Mouse (Mus musculus): ENCODE measurements around the gene Tagln2. TPM values are rescaled to one million over a fixed set of nuclear protein-coding genes. Genes with fewer than 3 reads are reported as not detected.

Gene Tagln2
- polyA plus RNA-seq, 1 experiment: 153 TPM

DNA sequence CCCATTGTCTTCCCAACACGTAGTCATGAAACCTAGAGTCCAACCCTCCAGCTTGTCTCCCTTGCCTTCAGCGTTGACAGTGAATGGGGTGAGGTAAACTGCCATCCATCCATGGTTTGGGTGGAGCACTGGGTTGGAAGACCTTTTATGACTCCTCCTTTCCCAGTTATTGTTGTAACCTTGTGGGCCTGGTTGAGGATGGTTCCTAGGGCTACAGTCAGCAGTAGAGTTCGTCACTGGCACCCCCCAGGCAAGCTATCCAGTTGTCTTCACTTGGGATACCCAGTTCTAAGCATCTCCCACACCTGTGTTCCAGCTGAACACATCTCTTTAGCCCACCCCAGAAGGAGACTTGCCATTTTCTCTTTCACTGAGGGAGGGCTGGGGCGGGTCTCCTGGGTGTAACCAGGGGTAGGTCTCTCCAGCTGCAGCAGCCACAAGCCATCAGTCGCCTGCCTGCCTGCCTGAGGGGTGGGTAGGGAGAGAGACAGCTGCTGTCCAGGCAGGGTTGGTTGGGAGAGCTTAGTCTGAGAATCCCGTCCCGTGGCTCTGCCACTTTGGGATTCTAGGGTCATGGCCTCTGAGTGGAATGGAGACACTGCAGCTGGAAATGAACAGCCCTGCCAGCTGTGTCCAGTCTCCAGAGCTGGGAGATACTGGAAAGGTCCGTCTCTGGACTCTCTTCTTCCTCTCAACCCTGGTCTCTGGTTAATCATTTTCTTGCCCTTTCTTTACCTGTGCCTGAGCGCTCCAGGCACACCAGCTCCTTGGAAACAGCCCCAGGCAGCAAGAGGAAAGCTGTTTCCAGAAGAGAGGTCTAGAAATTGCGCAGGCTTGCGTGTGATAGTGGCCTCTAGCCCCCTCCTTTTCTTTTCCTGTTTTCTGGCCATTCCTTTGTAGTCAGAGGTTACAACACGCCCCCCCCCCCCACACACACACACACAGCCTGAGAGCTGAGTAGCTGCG lies 2.6 kb downstream of the Tagln2 start:
- whole genome bisulfite sequencing: 15% methylated on average over 13 of the region's 13 CpGs
- H3K27ac ChIP-seq (ENCODE audit: control insufficient read depth, insufficient read depth, low read depth, low read length, poor library complexity): peak overlapping the region; percentile 73
- TF ChIP-seq CTCF (IDR thresholded peaks at IDR 0.05; ENCODE audit: control insufficient read depth, insufficient read depth, low read length) (no peak), POLR2A (IDR thresholded peaks at IDR 0.05; ENCODE audit: borderline replicate concordance, control insufficient read depth, low read depth, low read length) (peak; percentile 46; the same call in 1 of the 2 replicates)
- H3K4me1 ChIP-seq (ENCODE audit: control insufficient read depth, insufficient read depth, low read length): peaks cover 4% of the 10 kb centered on the region; the same call in 1 of the 2 replicates
- H3K4me3 ChIP-seq (replicated peaks; ENCODE audit: control insufficient read depth, low read depth, low read length): peak overlapping the region; percentile 60

DNA sequence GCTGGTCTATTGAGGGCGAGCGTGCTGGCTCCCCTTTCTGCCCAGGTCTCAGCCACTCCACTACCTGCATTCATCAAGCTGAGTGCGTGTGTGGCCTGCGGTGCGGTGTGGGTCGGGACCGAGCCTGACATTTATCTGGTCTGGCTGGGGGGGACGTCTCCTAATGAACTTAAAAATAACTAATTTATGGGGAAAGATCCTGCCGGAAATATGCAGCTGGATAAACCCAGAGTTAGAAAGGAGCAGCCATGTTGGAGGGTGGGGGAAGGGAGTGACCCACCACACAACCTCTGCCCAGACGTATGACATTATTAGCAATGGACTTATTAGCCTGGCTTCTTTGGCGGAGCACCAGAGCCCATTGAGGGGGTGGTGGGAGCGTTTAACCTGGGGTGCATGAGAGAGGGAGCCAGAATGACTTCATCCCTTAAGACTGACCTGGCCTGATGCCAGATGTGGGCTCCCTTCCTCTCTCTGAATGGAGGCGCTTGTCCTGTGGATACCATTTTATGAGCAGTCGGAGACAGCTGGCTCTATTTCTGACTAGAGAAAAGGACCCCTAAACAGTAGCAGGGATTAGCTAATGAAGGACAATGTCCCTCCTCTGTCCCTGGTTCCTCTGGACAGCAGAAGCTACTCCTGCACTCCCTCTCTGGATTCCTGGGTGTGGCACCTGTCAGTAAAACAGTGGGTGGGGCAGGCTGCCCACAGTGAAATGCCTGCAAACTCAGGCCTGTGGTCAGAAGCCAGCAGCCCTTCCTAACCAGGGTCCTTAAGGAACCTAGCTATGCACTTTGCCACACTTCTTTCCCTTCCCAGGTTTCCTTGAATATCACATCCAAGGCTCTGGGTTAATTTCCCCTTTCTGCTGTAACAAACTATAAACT lies 3.5 kb downstream of the Tagln2 start:
- Histone ChIP-seq H3K27ac (ENCODE audit: control insufficient read depth, insufficient read depth, low read depth, low read length, poor library complexity) (peak overlapping the region; percentile 42), H3K4me1 (ENCODE audit: control insufficient read depth, insufficient read depth, low read length) (peaks cover 4% of the 10 kb centered on the region; the same call in 1 of the 2 replicates), H3K4me3 (replicated peaks; ENCODE audit: control insufficient read depth, low read depth, low read length) (peak overlapping the region; percentile 39)
- no peak for TF ChIP-seq CTCF (IDR thresholded peaks at IDR 0.05; ENCODE audit: control insufficient read depth, insufficient read depth, low read length)
- 0 out of 2 replicates have a peak, but pooled peaks have one; percentile 20 for TF ChIP-seq POLR2A (IDR thresholded peaks at IDR 0.05; ENCODE audit: borderline replicate concordance, control insufficient read depth, low read depth, low read length)
- WGBS: 34% methylated on average over 14 of the region's 14 CpGs

GRCm38 (mm10) chr1:172504756-172505155 lies 4.9 kb downstream of the Tagln2 start:
- Histone ChIP-seq H3K4me1 (ENCODE audit: control insufficient read depth, insufficient read depth, low read length) (peaks cover 4% of the 10 kb centered on the region; the same call in 1 of the 2 replicates), H3K27ac (ENCODE audit: control insufficient read depth, insufficient read depth, low read depth, low read length, poor library complexity) (no peak overlapping the region), H3K4me3 (replicated peaks; ENCODE audit: control insufficient read depth, low read depth, low read length) (no peak overlapping the region)
- TF ChIP-seq CTCF (IDR thresholded peaks at IDR 0.05; ENCODE audit: control insufficient read depth, insufficient read depth, low read length) (no peak), POLR2A (IDR thresholded peaks at IDR 0.05; ENCODE audit: borderline replicate concordance, control insufficient read depth, low read depth, low read length) (no peak)
- WGBS: 63% methylated on average over 8 of the region's 8 CpGs

DNA sequence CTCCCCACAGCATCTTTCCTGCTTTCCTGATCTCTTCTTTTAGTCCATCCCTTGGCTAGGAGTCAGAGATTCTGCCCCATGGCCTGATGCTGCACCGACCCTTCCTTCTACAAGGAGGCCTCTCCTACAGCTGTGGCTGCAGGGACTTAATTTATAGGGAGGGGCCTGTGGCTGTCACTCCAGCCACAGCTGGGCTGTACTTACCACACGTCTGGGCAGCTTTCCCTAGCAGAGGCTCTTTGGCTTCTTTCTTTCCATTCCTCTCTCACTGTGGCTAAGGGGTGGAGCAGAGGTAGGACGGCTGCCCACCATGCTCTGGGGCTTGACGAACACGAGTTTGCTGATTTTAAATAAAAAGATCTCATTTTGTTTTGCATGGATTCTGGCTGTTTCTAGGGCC lies 7.2 kb downstream of the Tagln2 start:
- no peak for TF ChIP-seq POLR2A (IDR thresholded peaks at IDR 0.05; ENCODE audit: borderline replicate concordance, control insufficient read depth, low read depth, low read length)
- no peak for TF ChIP-seq CTCF (IDR thresholded peaks at IDR 0.05; ENCODE audit: control insufficient read depth, insufficient read depth, low read length)
- 36% methylated on average over 5 of the region's 5 CpGs for WGBS
- H3K4me3 ChIP-seq (replicated peaks; ENCODE audit: control insufficient read depth, low read depth, low read length): no peak overlapping the region
- H3K27ac ChIP-seq (ENCODE audit: control insufficient read depth, insufficient read depth, low read depth, low read length, poor library complexity): no peak overlapping the region
- peaks cover 4% of the 10 kb centered on the region; the same call in 1 of the 2 replicates for H3K4me1 ChIP-seq (ENCODE audit: control insufficient read depth, insufficient read depth, low read length)

- 79% methylated on average over 3 of the region's 3 CpGs for WGBS
- no peak overlapping the region for H3K4me3 ChIP-seq (replicated peaks; ENCODE audit: control insufficient read depth, low read depth, low read length)
- H3K4me1 ChIP-seq (ENCODE audit: control insufficient read depth, insufficient read depth, low read length): peaks cover 2% of the 10 kb centered on the region; the same call in 1 of the 2 replicates
- TF ChIP-seq POLR2A (IDR thresholded peaks at IDR 0.05; ENCODE audit: borderline replicate concordance, control insufficient read depth, low read depth, low read length) (no peak), CTCF (IDR thresholded peaks at IDR 0.05; ENCODE audit: control insufficient read depth, insufficient read depth, low read length) (no peak)
- no peak overlapping the region for H3K27ac ChIP-seq (ENCODE audit: control insufficient read depth, insufficient read depth, low read depth, low read length, poor library complexity)
Observed at GRCm38 (mm10) chr1:172507701-172508100, 7.9 kb downstream of the Tagln2 start.

GRCm38 (mm10) chr1:172508172-172508571 lies 8.3 kb downstream of the Tagln2 start:
- H3K4me3 ChIP-seq (replicated peaks; ENCODE audit: control insufficient read depth, low read depth, low read length): no peak overlapping the region
- H3K4me1 ChIP-seq (ENCODE audit: control insufficient read depth, insufficient read depth, low read length): peaks cover 2% of the 10 kb centered on the region; the same call in 1 of the 2 replicates
- TF ChIP-seq POLR2A (IDR thresholded peaks at IDR 0.05; ENCODE audit: borderline replicate concordance, control insufficient read depth, low read depth, low read length) (no peak), CTCF (IDR thresholded peaks at IDR 0.05; ENCODE audit: control insufficient read depth, insufficient read depth, low read length) (no peak)
- WGBS: 47% methylated on average over 2 of the region's 2 CpGs
- no peak overlapping the region for H3K27ac ChIP-seq (ENCODE audit: control insufficient read depth, insufficient read depth, low read depth, low read length, poor library complexity)

DNA sequence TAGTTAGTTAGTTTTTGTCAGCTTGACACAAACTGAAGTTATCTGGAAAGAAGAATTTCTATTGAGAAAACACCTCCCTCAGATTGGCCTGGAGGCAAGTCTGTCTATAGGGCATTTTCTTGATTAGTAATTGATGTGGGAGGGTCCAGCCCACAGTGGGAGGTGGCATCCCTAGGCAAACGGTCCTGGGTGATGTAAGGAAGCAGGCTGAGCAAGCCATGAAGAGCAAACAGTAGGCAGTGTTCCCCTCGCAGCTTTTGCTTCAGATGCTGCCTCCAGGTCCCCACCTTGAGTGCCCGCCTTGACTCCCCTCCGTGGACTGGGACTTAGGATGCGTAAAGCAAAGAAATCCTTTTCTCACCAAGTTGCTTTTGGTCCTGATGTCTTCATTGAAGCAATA lies 9.4 kb downstream of the Tagln2 start:
- no peak overlapping the region for H3K4me3 ChIP-seq (replicated peaks; ENCODE audit: control insufficient read depth, low read depth, low read length)
- 74% methylated on average over 5 of the region's 5 CpGs for WGBS
- no peak overlapping the region for H3K27ac ChIP-seq (ENCODE audit: control insufficient read depth, insufficient read depth, low read depth, low read length, poor library complexity)
- TF ChIP-seq CTCF (IDR thresholded peaks at IDR 0.05; ENCODE audit: control insufficient read depth, insufficient read depth, low read length) (no peak), POLR2A (IDR thresholded peaks at IDR 0.05; ENCODE audit: borderline replicate concordance, control insufficient read depth, low read depth, low read length) (no peak)
- peaks cover under 1% of the 10 kb centered on the region for H3K4me1 ChIP-seq (ENCODE audit: control insufficient read depth, insufficient read depth, low read length)

Measured in bone marrow, adult 2 months (tissue).